10 mouse cellular contexts compared by ENCODE assay signal in genomic region chr4:106281492-106282122, GRCm38 (mm10). TPM values are rescaled to one million over a fixed set of nuclear protein-coding genes. Genes with fewer than 3 reads are reported as not detected.
DNase-seq lines count a peak whose midpoint lies in the region; ATAC-seq and TF ChIP-seq lines count a peak whose summit lies in the region.
"Had no signal": no experiment of that assay in that cellular context is flagged by ENCODE, and none has a peak within 500 bp of the region (broad histone marks: within the 10 kb centered on the region; RNA-seq: fewer than 3 reads in every experiment).

No protein-coding gene starts in this region.

- no peaks in the 10 kb centered on the region for H3K27me3 ChIP-seq in heart, embryonic 16.5 days (ENCODE audit: control insufficient read depth, insufficient read depth, low read length)
- H3K27me3 ChIP-seq: hindbrain, embryonic 15.5 days; Patski had no signal

- peak overlapping the region; percentile 54 for H3K4me2 ChIP-seq in heart, embryonic 16.5 days (ENCODE audit: low read depth, low read length)
- H3K4me2 ChIP-seq: hindbrain, embryonic 15.5 days had no signal

- 31% methylated on average over 8 of the region's 8 CpGs for WGBS in heart, embryonic 16.5 days

- ATAC-seq in heart, embryonic 16.5 days (replicated peaks; ENCODE audit: extremely low read depth, insufficient read depth, low FRiP score) = peak; percentile 81
- ATAC-seq: Patski had no signal

- no peak for TF ChIP-seq CTCF in left cerebral cortex, adult 2 months (IDR thresholded peaks at IDR 0.05)

- H3K9me3 ChIP-seq in heart, embryonic 16.5 days (replicated peaks; ENCODE audit: control insufficient read depth, low read length) = no peaks in the 10 kb centered on the region
- H3K9me3 ChIP-seq: hindbrain, embryonic 15.5 days had no signal

- peaks cover 21% of the 10 kb centered on the region for H3K4me1 ChIP-seq in heart, embryonic 16.5 days (ENCODE audit: control insufficient read depth, insufficient read depth, low read length)
- H3K4me1 ChIP-seq: hindbrain, embryonic 15.5 days had no signal

- no peaks in the 10 kb centered on the region for H3K36me3 ChIP-seq in heart, embryonic 16.5 days (ENCODE audit: control insufficient read depth, insufficient read depth)
- H3K36me3 ChIP-seq: hindbrain, embryonic 15.5 days had no signal

- H3K9ac ChIP-seq in heart, embryonic 16.5 days (ENCODE audit: low read length) = peak overlapping the region; percentile 45; the same call in 1 of the 2 replicates
- H3K9ac ChIP-seq: hindbrain, embryonic 15.5 days had no signal

- peak overlapping the region; percentile 78 for H3K27ac ChIP-seq in heart, embryonic 16.5 days (ENCODE audit: low read length)
- H3K27ac ChIP-seq in left cerebral cortex, adult 2 months = no peak overlapping the region
- H3K27ac ChIP-seq: hindbrain, embryonic 15.5 days had no signal

- intact Hi-C loops in left cerebral cortex, adult 2 months (cut with DNase I) = no loop called here

- peak overlapping the region; percentile 26 for H3K4me3 ChIP-seq in heart, embryonic 16.5 days (ENCODE audit: low read length)
- H3K4me3 ChIP-seq in left cerebral cortex, adult 2 months = no peak overlapping the region
- H3K4me3 ChIP-seq: hindbrain, embryonic 15.5 days had no signal

- peak; percentile 20 for DNase-seq in layer of hippocampus, adult 11-12 months (ENCODE audit: low spot score)
- no peak for DNase-seq in layer of hippocampus, postnatal 36 days
- DNase-seq in cerebellum, adult 11 months = peak; percentile 74
- DNase-seq in left cerebral cortex, adult 2 months (ENCODE audit: extremely low spot score in 1 of 2, low spot score in 2 of 2) = peak; percentile 26 to 54
- DNase-seq in lung, postnatal 36 days = peak; percentile 67
- no peak for DNase-seq in thymus, postnatal 4 days
- DNase-seq in adrenal gland, postnatal 4 days (ENCODE audit: low spot score in 2 of 2) = no peak

RNA-seq across cellular contexts. Expression of gene Usp24, which starts 34.4 kb away (rescaled TPM):
- total RNA-seq in layer of hippocampus, postnatal 36 days (2021) = 10 to 100 TPM; 38.7 to 44.0 TPM
- 5.5 and 7.0 TPM in 2 replicates for polyA plus RNA-seq in heart, embryonic 16.5 days (2015; fragmentation: Nextera tagmentation; extraction: Ambion mirVana)
- total RNA-seq in left cerebral cortex, adult 2 months (2021) = 10 to 100 TPM; 43.1 to 44.0 TPM
- total RNA-seq in adrenal gland, postnatal 4 days (2021) = 10 to 100 TPM; 38.6 to 42.1 TPM

Comparison
In these comparisons a context has a peak if more than half of its experiments do, and no peak if none do; other contexts are left out.
1. DNase-seq: peak in layer of hippocampus, adult 11-12 months (single experiment), cerebellum, adult 11 months (single experiment), left cerebral cortex, adult 2 months (2 of 2) and lung, postnatal 36 days (single experiment); none in layer of hippocampus, postnatal 36 days (0 of 2), thymus, postnatal 4 days (single experiment) and adrenal gland, postnatal 4 days (0 of 2).